In the genomic region with DNA sequence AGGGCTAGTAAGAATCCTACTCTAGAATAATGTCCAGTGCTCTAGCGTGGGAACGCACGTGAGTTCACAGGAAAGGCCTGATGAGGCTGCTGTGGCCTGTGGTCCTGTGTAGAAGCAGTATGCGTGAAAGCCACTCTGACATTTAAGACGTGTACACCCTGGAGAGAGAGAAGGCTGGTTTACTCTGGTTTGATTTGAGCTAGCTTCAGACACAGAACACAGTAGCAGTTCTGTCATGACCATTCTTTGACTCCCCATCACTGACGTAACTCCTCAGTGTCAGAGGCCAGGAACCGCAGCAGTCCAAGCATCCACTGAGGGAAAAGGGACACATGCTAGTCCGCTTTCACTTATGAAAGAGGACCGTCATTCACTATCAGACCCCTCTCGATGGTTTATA, we compare ENCODE assay signal across 22 mouse cellular contexts.
"Had no signal": no experiment of that assay in that cellular context is flagged by ENCODE, and none has a peak within 500 bp of the region (broad histone marks: within the 10 kb centered on the region; RNA-seq: fewer than 3 reads in every experiment).

No protein-coding gene starts in this region.

- H3K4me1 ChIP-seq: heart, embryonic 10.5 days; heart, embryonic 12.5 days; kidney, embryonic 15.5 days; limb, embryonic 15.5 days; liver, embryonic 12.5 days had no signal

- H3K9me3 ChIP-seq: heart, embryonic 10.5 days; heart, embryonic 12.5 days; hindbrain, embryonic 13.5 days; hindbrain, embryonic 15.5 days; kidney, embryonic 15.5 days; limb, embryonic 13.5 days; limb, embryonic 15.5 days; liver, embryonic 12.5 days had no signal

- H3K4me3 ChIP-seq: heart, embryonic 10.5 days; heart, embryonic 12.5 days; hindbrain, embryonic 13.5 days; hindbrain, embryonic 15.5 days; kidney, embryonic 15.5 days; limb, embryonic 13.5 days; limb, embryonic 15.5 days; liver, embryonic 12.5 days had no signal

- H3K4me2 ChIP-seq: heart, embryonic 12.5 days; hindbrain, embryonic 13.5 days; hindbrain, embryonic 15.5 days; kidney, embryonic 15.5 days; limb, embryonic 13.5 days; limb, embryonic 15.5 days; liver, embryonic 12.5 days had no signal

- DNase-seq: gastrocnemius, postnatal 14 days; gastrocnemius, postnatal 36 days; heart, adult 18-20 months; heart, postnatal 10 days; kidney, adult 11 months; kidney, adult 2 months; kidney, adult 9 months; kidney, postnatal 14 days; kidney, postnatal 36 days; layer of hippocampus, adult 9-11 months; layer of hippocampus, postnatal 36 days had no signal

- H3K36me3 ChIP-seq: heart, embryonic 10.5 days; heart, embryonic 12.5 days; hindbrain, embryonic 13.5 days; hindbrain, embryonic 15.5 days; kidney, embryonic 15.5 days; limb, embryonic 13.5 days; limb, embryonic 15.5 days; liver, embryonic 12.5 days had no signal

- H3K27ac ChIP-seq: heart, embryonic 10.5 days; hindbrain, embryonic 13.5 days; hindbrain, embryonic 15.5 days; hindbrain, postnatal 0 days; kidney, embryonic 15.5 days; kidney, postnatal 0 days; limb, embryonic 13.5 days; limb, embryonic 15.5 days; liver, embryonic 12.5 days had no signal

- H3K9ac ChIP-seq: heart, embryonic 12.5 days; hindbrain, embryonic 13.5 days; hindbrain, embryonic 15.5 days; kidney, embryonic 15.5 days; limb, embryonic 13.5 days; limb, embryonic 15.5 days; liver, embryonic 12.5 days had no signal

- ATAC-seq: hindbrain, postnatal 0 days; intestine, embryonic 16.5 days; liver, embryonic 12.5 days had no signal

- H3K27me3 ChIP-seq: heart, embryonic 12.5 days; hindbrain, embryonic 13.5 days; hindbrain, embryonic 15.5 days; kidney, embryonic 15.5 days; limb, embryonic 13.5 days; limb, embryonic 15.5 days; liver, embryonic 12.5 days had no signal
